Mouse (Mus musculus): ENCODE data around the gene Ercc1.

DNA sequence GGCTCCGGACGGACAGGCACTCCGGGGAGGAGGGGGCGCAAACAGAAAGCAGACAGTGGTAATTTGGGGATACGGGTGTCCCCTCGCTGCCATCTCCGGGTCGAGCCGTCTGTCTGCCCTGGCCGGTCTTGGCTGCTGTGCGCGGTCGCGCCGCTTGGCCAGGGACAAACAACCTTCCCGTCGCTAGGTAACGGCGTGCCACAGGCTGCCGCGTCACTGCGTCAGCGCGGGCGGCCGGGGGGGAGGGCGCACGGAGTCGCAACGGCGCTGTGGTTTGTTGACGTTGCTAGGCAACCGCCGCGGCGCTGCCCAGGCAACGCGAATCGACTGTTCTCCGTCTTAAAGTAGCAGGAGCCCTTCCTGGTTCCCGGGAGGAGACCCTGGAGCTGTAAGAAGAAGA, 24.7 kb upstream of the Ercc1 start:
- no peak for TF ChIP-seq EP300 (IDR thresholded peaks at IDR 0.05; ENCODE audit: low read depth in 1 of 2, low read length in 2 of 2)
- no peak for TF ChIP-seq TBP (IDR thresholded peaks at IDR 0.05; ENCODE audit: low read depth, low read length)
- no peak for TF ChIP-seq CTCF (IDR thresholded peaks at IDR 0.05 in 2 of 3, conservative IDR thresholded peaks at IDR 0.05 in 1 of 3; ENCODE audit: control insufficient read depth in 1 of 3, insufficient read depth in 1 of 3, low read depth in 2 of 3, low read length in 3 of 3, poor library complexity in 1 of 3, severe bottlenecking in 1 of 3)
- no peak for TF ChIP-seq MAX (IDR thresholded peaks at IDR 0.05; ENCODE audit: low read length)
- TF ChIP-seq TCF12 (IDR thresholded peaks at IDR 0.05; ENCODE audit: low read depth, low read length), result no peak
- no peak for TF ChIP-seq GATA1 (IDR thresholded peaks at IDR 0.05; ENCODE audit: low read depth, low read length)
- TF ChIP-seq NRF1 (IDR thresholded peaks at IDR 0.05; ENCODE audit: insufficient read depth, low read depth, low read length, poor library complexity, severe bottlenecking), result no peak
- TF ChIP-seq MAFK (IDR thresholded peaks at IDR 0.05; ENCODE audit: borderline replicate concordance, low read depth, low read length), result no peak
- no peak for TF ChIP-seq ZC3H11A (IDR thresholded peaks at IDR 0.05; ENCODE audit: low read depth, low read length)
- no peak for TF ChIP-seq JUND (IDR thresholded peaks at IDR 0.05; ENCODE audit: low read depth, low read length)
- TF ChIP-seq NELFE (IDR thresholded peaks at IDR 0.05; ENCODE audit: low read depth, low read length), result no peak
- no peak for TF ChIP-seq CHD1 (IDR thresholded peaks at IDR 0.05; ENCODE audit: low read depth, low read length)
